Mouse (Mus musculus) midbrain, embryonic 12.5 days (tissue): ENCODE data around the gene Tchh. TPM values are rescaled to one million over a fixed set of nuclear protein-coding genes. Genes with fewer than 3 reads are reported as not detected.
"Not testable (repeated sequence)": the region's sequence is repeated elsewhere in the genome, so short reads cannot be mapped to it uniquely, and the experiment has no call there.

ENCODE experiments used
- ATAC-seq: fragments of 200-750 bp; cut with Nextera tagmentation; 2 replicates; pipeline ENCODE4 v1.8.0; 2017; ENCODE audit warnings: low read depth, moderate TSS enrichment, moderate library complexity; ENCODE audit not compliant: low FRiP score
- H3K27ac ChIP-seq: fragments of 300-500 bp; sonication (generic); replicated peaks from 2 replicates; pipeline ENCODE4 v1.5.1; 2016; ENCODE audit warnings: mild to moderate bottlenecking
- H3K27me3 ChIP-seq: fragments of 300-500 bp; sonication (generic); 2 replicates; pipeline ENCODE4 v1.6.1; 2016; ENCODE audit warnings: mild to moderate bottlenecking
- H3K36me3 ChIP-seq: fragments of 300-500 bp; sonication (generic); 2 replicates; pipeline ENCODE4 v1.6.1; 2016
- H3K4me1 ChIP-seq: fragments of 300-500 bp; sonication (generic); 2 replicates; pipeline ENCODE4 v1.6.1; 2016
- H3K4me2 ChIP-seq: fragments of 300-500 bp; sonication (generic); replicated peaks from 2 replicates; pipeline ENCODE4 v1.6.1; 2016; ENCODE audit warnings: mild to moderate bottlenecking, moderate library complexity
- H3K4me3 ChIP-seq: fragments of 300-500 bp; sonication (generic); 2 replicates; pipeline ENCODE4 v1.5.1; 2016; ENCODE audit warnings: mild to moderate bottlenecking
- H3K9ac ChIP-seq: fragments of 300-500 bp; sonication (generic); replicated peaks from 2 replicates; pipeline ENCODE4 v1.6.1; 2016; ENCODE audit warnings: mild to moderate bottlenecking, moderate library complexity
- H3K9me3 ChIP-seq: fragments of 300-500 bp; sonication (generic); 2 replicates; pipeline ENCODE4 v1.6.1; 2016; ENCODE audit warnings: mild to moderate bottlenecking
- WGBS: fragments of 180-500 bp; shearing (Covaris S2); methylation state at CpG from one replicate; pipeline ENCODE4 v1.1.7; 2016; 5-methylcytosine and 5-hydroxymethylcytosine counted together
- polyA plus RNA-seq: library from polyadenylated mRNA; unstranded; fragments of >200 nt; fragmentation: Nextera tagmentation; extraction: Ambion mirVana; gene quantifications from 2 replicates; pipeline ENCODE4 v1.2.1, GENCODE M21; 2016

Tchh gene
- polyA plus RNA-seq: 0.90 and 1.2 TPM in 2 replicates

DNA sequence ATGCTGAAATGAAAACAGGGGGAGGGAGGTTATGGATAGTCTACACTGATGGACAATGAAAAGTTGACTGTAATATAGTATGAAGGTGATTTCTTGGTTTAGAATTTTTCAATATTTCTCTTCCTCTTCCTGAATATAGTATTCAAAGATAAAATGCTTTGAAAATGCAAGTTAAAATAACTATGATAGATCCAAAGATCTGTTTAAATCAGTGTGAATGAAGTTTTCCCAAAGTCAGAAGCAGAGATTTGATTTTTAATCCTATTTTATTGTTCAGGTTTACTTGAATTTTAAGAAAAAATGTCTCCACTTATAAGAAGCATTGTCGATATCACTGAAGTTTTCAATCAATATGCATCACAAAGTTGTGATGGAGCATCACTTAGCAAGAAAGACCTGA lies at the start of gene Tchh:
Tchh (plus strand) TSS at position 301 of the 400 bp plus-strand sequence.
- H3K9ac ChIP-seq: no peak within 1 kb of the TSS
- H3K4me1 ChIP-seq: peaks cover 7% of the 10 kb centered on the region; the same call in 1 of the 2 replicates
- H3K27ac ChIP-seq: no peak within 1 kb of the TSS
- no peaks in the 10 kb centered on the region for H3K36me3 ChIP-seq
- 85% methylated on average over 1 of the region's 1 CpGs for WGBS
- H3K4me2 ChIP-seq: peak within 1 kb of the TSS; percentile 92; the same call in 1 of the 2 replicates
- peaks cover 47% of the 10 kb centered on the region for H3K27me3 ChIP-seq
- ATAC-seq: no peak
- H3K9me3 ChIP-seq: no peaks in the 10 kb centered on the region
- no peak within 1 kb of the TSS for H3K4me3 ChIP-seq

DNA sequence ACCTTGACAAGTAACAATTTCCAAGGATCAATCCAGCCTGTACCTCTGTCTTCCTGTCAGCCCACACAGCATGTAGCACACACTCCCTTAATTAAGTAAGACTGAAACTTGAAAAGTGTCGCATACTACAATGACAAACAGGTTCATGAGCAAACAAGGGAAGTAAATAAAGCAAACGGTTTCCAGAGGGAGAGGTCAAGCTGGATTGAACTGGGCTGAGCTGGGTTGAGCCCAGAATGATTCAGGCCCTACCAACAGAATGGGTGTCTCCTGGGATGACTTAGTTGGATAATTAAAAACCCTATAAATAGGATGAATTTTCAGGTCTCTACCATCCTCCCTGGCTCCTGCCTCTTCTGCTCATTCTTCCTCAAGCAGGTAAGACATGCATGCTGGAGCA lies 48.8 kb upstream of the Tchh start, which contains the start of gene Rptn:
Rptn (plus strand) TSS at position 334 of the 400 bp plus-strand sequence.
- Histone ChIP-seq H3K9me3 (no peaks in the 10 kb centered on the region), H3K4me1 (no peaks in the 10 kb centered on the region), H3K36me3 (no peaks in the 10 kb centered on the region), H3K27me3 (no peaks in the 10 kb centered on the region), H3K9ac (no peak within 1 kb of the TSS), H3K4me3 (no peak within 1 kb of the TSS), H3K27ac (no peak within 1 kb of the TSS), H3K4me2 (no peak within 1 kb of the TSS)
- 78% methylated on average over 2 of the region's 2 CpGs for WGBS
- ATAC-seq: no peak

- no peaks in the 10 kb centered on the region for H3K27me3 ChIP-seq
- ATAC-seq: no peak
- H3K9me3 ChIP-seq: no peaks in the 10 kb centered on the region
- H3K4me3 ChIP-seq: no peak overlapping the region
- no peaks in the 10 kb centered on the region for H3K4me1 ChIP-seq
- no peak overlapping the region for H3K4me2 ChIP-seq
- WGBS: 90% methylated on average over 3 of the region's 3 CpGs
- H3K9ac ChIP-seq: no peak overlapping the region
- no peaks in the 10 kb centered on the region for H3K36me3 ChIP-seq
- H3K27ac ChIP-seq: no peak overlapping the region
These were observed 38.2 kb upstream of the Tchh start for GRCm38 (mm10) chr3:93403936-93404335.

GRCm38 (mm10) chr3:93406992-93407391 lies 35.1 kb upstream of the Tchh start:
- 32% methylated on average over 5 of the region's 5 CpGs for WGBS
- Histone ChIP-seq H3K4me2 (no peak overlapping the region), H3K27me3 (no peaks in the 10 kb centered on the region), H3K9ac (no peak overlapping the region), H3K4me3 (no peak overlapping the region), H3K9me3 (no peaks in the 10 kb centered on the region), H3K36me3 (no peaks in the 10 kb centered on the region), H3K27ac (no peak overlapping the region), H3K4me1 (no peaks in the 10 kb centered on the region)
- ATAC-seq: no peak

- ATAC-seq: no peak
- H3K27ac ChIP-seq: no peak overlapping the region
- no peaks in the 10 kb centered on the region for H3K9me3 ChIP-seq
- no peak overlapping the region for H3K9ac ChIP-seq
- no peak overlapping the region for H3K4me3 ChIP-seq
- H3K4me1 ChIP-seq: no peaks in the 10 kb centered on the region
- no peaks in the 10 kb centered on the region for H3K27me3 ChIP-seq
- H3K36me3 ChIP-seq: no peaks in the 10 kb centered on the region
- no peak overlapping the region for H3K4me2 ChIP-seq
- 19% methylated on average over 2 of the region's 2 CpGs for WGBS
These were observed 30.2 kb upstream of the Tchh start for GRCm38 (mm10) chr3:93411905-93412304.

GRCm38 (mm10) chr3:93431673-93432072 lies 10.5 kb upstream of the Tchh start:
- Histone ChIP-seq H3K4me1 (no peaks in the 10 kb centered on the region), H3K9me3 (no peaks in the 10 kb centered on the region), H3K9ac (no peak overlapping the region), H3K27me3 (no peaks in the 10 kb centered on the region), H3K36me3 (no peaks in the 10 kb centered on the region), H3K27ac (no peak overlapping the region), H3K4me3 (no peak overlapping the region), H3K4me2 (no peak overlapping the region)
- whole genome bisulfite sequencing: 51% methylated on average over 3 of the region's 3 CpGs
- no peak for ATAC-seq

- no peaks in the 10 kb centered on the region for H3K9me3 ChIP-seq
- H3K27ac ChIP-seq: no peak overlapping the region
- WGBS: under 1% methylated on average over 38 of the region's 38 CpGs
- H3K27me3 ChIP-seq: peaks cover 57% of the 10 kb centered on the region
- peak overlapping the region; percentile 59 for H3K4me3 ChIP-seq
- no peaks in the 10 kb centered on the region for H3K36me3 ChIP-seq
- H3K4me1 ChIP-seq: peaks cover 16% of the 10 kb centered on the region; the same call in 1 of the 2 replicates
- H3K4me2 ChIP-seq: peak overlapping the region; percentile 92
- ATAC-seq: no peak
- H3K9ac ChIP-seq: peak overlapping the region; percentile 59; the same call in 1 of the 2 replicates
These were observed 1.5 kb downstream of the Tchh start for GRCm38 (mm10) chr3:93443501-93444101.

- Histone ChIP-seq H3K27me3 (peaks cover 58% of the 10 kb centered on the region), H3K4me2 (peak overlapping the region; percentile 92), H3K36me3 (no peaks in the 10 kb centered on the region), H3K27ac (no peak overlapping the region; the same call in 1 of the 2 replicates), H3K9ac (peak overlapping the region; percentile 59), H3K4me3 (peak overlapping the region; percentile 59), H3K9me3 (no peaks in the 10 kb centered on the region), H3K4me1 (peaks cover 16% of the 10 kb centered on the region; the same call in 1 of the 2 replicates)
- peak; percentile 85 for ATAC-seq
- WGBS: under 1% methylated on average over 56 of the region's 56 CpGs
These were observed 2.4 kb downstream of the Tchh start for GRCm38 (mm10) chr3:93444343-93445164.

DNA sequence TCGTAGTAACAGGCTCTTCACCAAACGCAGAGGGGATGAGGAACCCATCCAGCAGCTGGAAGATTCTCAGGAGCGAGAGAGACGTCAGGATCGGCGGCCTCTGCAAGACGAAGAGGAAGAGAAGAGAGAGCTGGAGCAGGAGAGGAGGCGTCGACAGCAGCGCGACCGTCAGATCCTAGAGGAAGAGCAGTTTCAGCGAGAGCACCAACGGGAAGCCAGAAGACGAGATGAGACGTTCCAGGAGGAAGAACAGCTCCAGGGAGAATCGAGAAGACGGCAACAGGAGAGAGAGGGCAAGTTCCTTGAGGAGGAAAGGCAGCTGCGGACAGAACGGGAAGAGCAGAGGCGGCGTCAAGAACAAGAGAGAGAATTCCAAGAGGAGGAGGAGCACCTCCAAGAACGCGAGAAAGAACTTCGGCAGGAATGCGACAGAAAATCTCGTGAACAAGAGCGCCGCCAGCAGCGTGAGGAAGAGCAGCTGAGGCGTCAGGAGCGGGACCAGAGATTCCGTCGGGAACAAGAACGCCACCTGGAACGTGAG lies 3.1 kb downstream of the Tchh start:
- no peaks in the 10 kb centered on the region for H3K36me3 ChIP-seq
- H3K4me2 ChIP-seq: peak overlapping the region; percentile 92
- H3K4me3 ChIP-seq: peak overlapping the region; percentile 59
- H3K27ac ChIP-seq: no peak overlapping the region
- peaks cover 16% of the 10 kb centered on the region; the same call in 1 of the 2 replicates for H3K4me1 ChIP-seq
- peaks cover 65% of the 10 kb centered on the region for H3K27me3 ChIP-seq
- ATAC-seq: 0 out of 2 replicates have a peak, but pooled peaks have one; percentile 0
- H3K9ac ChIP-seq: peak overlapping the region; percentile 59; the same call in 1 of the 2 replicates
- no peaks in the 10 kb centered on the region for H3K9me3 ChIP-seq
- under 1% methylated on average over 36 of the region's 36 CpGs for WGBS

- ATAC-seq: no peak
- peaks cover 57% of the 10 kb centered on the region for H3K27me3 ChIP-seq
- H3K9ac ChIP-seq: peak overlapping the region; percentile 39; the same call in 1 of the 2 replicates
These were observed 4.1 kb downstream of the Tchh start for GRCm38 (mm10) chr3:93446128-93446755.

GRCm38 (mm10) chr3:93446756-93447137 lies 4.6 kb downstream of the Tchh start:
- not testable (repeated sequence) for H3K27ac ChIP-seq, ATAC-seq, H3K36me3 ChIP-seq, H3K9me3 ChIP-seq
- Histone ChIP-seq H3K27me3 (peaks cover 59% of the 10 kb centered on the region), H3K9ac (peak overlapping the region; percentile 39; the same call in 1 of the 2 replicates), H3K4me3 (peak overlapping the region; percentile 59), H3K4me2 (peak overlapping the region; percentile 92), H3K4me1 (peaks cover 16% of the 10 kb centered on the region; the same call in 1 of the 2 replicates)
- 1% methylated on average over 32 of the region's 32 CpGs for WGBS

More at GRCm38 (mm10) chr3:93446128-93446755, 4.1 kb downstream of the Tchh start:
- Histone ChIP-seq H3K4me1 (peaks cover 16% of the 10 kb centered on the region; the same call in 1 of the 2 replicates), H3K36me3 (no peaks in the 10 kb centered on the region), H3K27ac (no peak overlapping the region), H3K9me3 (no peaks in the 10 kb centered on the region), H3K4me2 (peak overlapping the region; percentile 92), H3K4me3 (peak overlapping the region; percentile 59)
- under 1% methylated on average over 54 of the region's 54 CpGs for WGBS
